Mouse (Mus musculus) G1E (cell line): ENCODE measurements at regions not wholly inside any gene's neighbourhood (a gene's known extent, or its start where the extent isn't known, plus 50 kb on each side); places are given as distances from the start of the nearest gene placed in this dataset.

Source experiments
- ATAC-seq: 2 replicates; pipeline ENCODE4 v1.8.0; 2016; ENCODE audit warnings: mild to moderate bottlenecking; ENCODE audit not compliant: insufficient number of reproducible peaks, poor library complexity, low FRiP score, severe bottlenecking; ENCODE audit errors: extremely low read depth
- DNase-seq: peaks from one replicate; pipeline ENCODE4 v3.0.0; 2012; ENCODE audit warnings: low spot score
- H3K27me3 ChIP-seq: 2 replicates; pipeline ENCODE4 v1.6.1; 2012; ENCODE audit warnings: mild to moderate bottlenecking, low read length, inconsistent platforms; ENCODE audit not compliant: insufficient read depth
- H3K36me3 ChIP-seq: replicated peaks from 2 replicates; pipeline ENCODE3; 2012; ENCODE audit warnings: mild to moderate bottlenecking, inconsistent platforms
- H3K4me1 ChIP-seq: 2 replicates; pipeline ENCODE4 v1.6.1; 2012; ENCODE audit warnings: low read depth, low read length, inconsistent platforms, mixed read lengths; ENCODE audit not compliant: insufficient read depth
- H3K4me3 ChIP-seq: 2 replicates; pipeline ENCODE4 v1.5.1; 2012; ENCODE audit warnings: low read depth, mild to moderate bottlenecking, inconsistent platforms, low read length, moderate library complexity, mixed read lengths
- H3K9me3 ChIP-seq: replicated peaks from 2 replicates; pipeline ENCODE4 v1.6.1; 2012; ENCODE audit warnings: inconsistent platforms
- CTCF ChIP-seq: IDR thresholded peaks from 2 replicates; pipeline ENCODE4 v1.5.1; 2012; ENCODE audit warnings: low read depth, low read length, inconsistent platforms, mixed read lengths
- GATA1 ChIP-seq: IDR thresholded peaks from 2 replicates; pipeline ENCODE4 v1.6.1; 2012; ENCODE audit warnings: borderline replicate concordance, low read length, inconsistent platforms, mixed read lengths
- GATA2 ChIP-seq: IDR thresholded peaks from 2 replicates; pipeline ENCODE4 v1.6.1; 2012; ENCODE audit warnings: low read depth, low read length, inconsistent platforms, borderline replicate concordance
- POLR2AphosphoS5 ChIP-seq: IDR thresholded peaks from 2 replicates; pipeline ENCODE4 v1.6.1; 2012; ENCODE audit warnings: low read depth, low read length, inconsistent platforms; ENCODE audit not compliant: insufficient replicate concordance
- TAL1 ChIP-seq: conservative IDR thresholded peaks from 2 replicates; pipeline ENCODE4 v1.6.1; 2012; ENCODE audit warnings: low read depth, low read length, inconsistent platforms, mixed read lengths

DNA sequence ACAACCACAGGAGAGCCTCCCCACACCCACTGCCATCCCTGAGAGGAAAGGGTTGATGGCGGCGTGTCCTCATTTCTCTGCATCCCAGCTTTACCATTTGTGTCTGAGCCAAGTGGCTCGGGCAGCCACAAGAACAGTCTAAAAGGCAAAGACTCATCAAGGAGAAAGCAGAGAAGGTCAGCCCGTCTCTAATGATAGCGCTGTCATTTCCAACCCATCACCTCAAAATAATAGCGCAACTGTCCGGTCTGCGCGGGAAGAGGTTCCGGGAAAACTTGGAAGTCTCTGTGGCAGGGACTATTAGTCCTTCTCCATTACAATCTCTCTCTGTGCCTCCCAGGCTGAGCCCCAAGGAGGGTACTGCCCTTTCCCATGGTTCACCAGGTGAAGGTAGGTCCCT is 124.5 kb upstream of the Aldh1b1 start:
- Histone ChIP-seq H3K9me3 (no peaks in the 10 kb centered on the region), H3K4me1 (no peaks in the 10 kb centered on the region), H3K36me3 (no peaks in the 10 kb centered on the region), H3K4me3 (no peak overlapping the region), H3K27me3 (no peaks in the 10 kb centered on the region)
- DNase-seq (no peak), ATAC-seq (no peak)
- no peak for TF ChIP-seq TAL1

GRCm38 (mm10) chr4:45673081-45673819 is 125.6 kb upstream of the Aldh1b1 start:
- Histone ChIP-seq H3K4me3 (no peak overlapping the region), H3K36me3 (no peaks in the 10 kb centered on the region), H3K4me1 (no peaks in the 10 kb centered on the region), H3K27me3 (no peaks in the 10 kb centered on the region), H3K9me3 (no peaks in the 10 kb centered on the region)
- TF ChIP-seq GATA2 (no peak), GATA1 (no peak), TAL1 (no peak), CTCF (no peak), POLR2AphosphoS5 (no peak)
- DNase-seq (no peak), ATAC-seq (no peak)

GRCm38 (mm10) chr4:45672262-45673076 is 126.4 kb upstream of the Aldh1b1 start:
- Histone ChIP-seq H3K9me3 (no peaks in the 10 kb centered on the region), H3K4me1 (no peaks in the 10 kb centered on the region), H3K36me3 (no peaks in the 10 kb centered on the region), H3K4me3 (no peak overlapping the region), H3K27me3 (no peaks in the 10 kb centered on the region)
- ATAC-seq (no peak), DNase-seq (no peak)
- TF ChIP-seq GATA1 (no peak), CTCF (no peak)

DNA sequence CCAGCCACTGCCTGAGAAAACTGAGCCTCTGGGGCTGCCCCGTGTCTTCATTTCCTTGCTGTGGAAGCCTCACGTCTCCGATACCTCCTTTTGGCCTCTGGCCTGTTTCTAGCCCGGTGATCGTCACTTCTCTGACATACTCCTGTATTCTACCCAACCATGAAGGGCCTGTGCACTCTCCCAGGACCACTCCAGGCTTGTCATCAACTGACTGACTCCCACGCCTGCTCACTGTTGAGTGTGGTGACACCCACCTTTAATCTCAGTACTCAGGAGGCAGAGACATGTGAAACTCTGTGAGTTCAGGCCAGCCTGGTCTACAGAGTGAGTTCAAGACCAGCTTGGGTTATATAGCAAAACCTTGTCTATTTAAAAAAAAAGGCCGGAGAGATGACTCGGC is 132.1 kb upstream of the Shb start:
- no peak for TF ChIP-seq TAL1
- no peak for TF ChIP-seq POLR2AphosphoS5
- TF ChIP-seq GATA2, result no peak
- Histone ChIP-seq H3K4me1 (no peaks in the 10 kb centered on the region), H3K9me3 (no peaks in the 10 kb centered on the region), H3K4me3 (no peak overlapping the region), H3K36me3 (no peaks in the 10 kb centered on the region), H3K27me3 (no peaks in the 10 kb centered on the region)
- no peak for ATAC-seq
- DNase-seq, result no peak

GRCm38 (mm10) chr4:45657350-45657978 is 125.2 kb upstream of the Shb start:
- TF ChIP-seq GATA2, result no peak
- TF ChIP-seq POLR2AphosphoS5, result no peak
- TF ChIP-seq GATA1, result no peak
- no peak for TF ChIP-seq TAL1
- no peak for TF ChIP-seq CTCF
- H3K9me3 ChIP-seq, result no peaks in the 10 kb centered on the region
- ATAC-seq, result no peak

GRCm38 (mm10) chr4:45655780-45656179 is 123.5 kb upstream of the Shb start:
- DNase-seq (no peak), ATAC-seq (no peak)
- Histone ChIP-seq H3K4me1 (no peaks in the 10 kb centered on the region), H3K36me3 (no peaks in the 10 kb centered on the region), H3K27me3 (no peaks in the 10 kb centered on the region; the same call in none of the 2 replicates), H3K4me3 (no peak overlapping the region), H3K9me3 (no peaks in the 10 kb centered on the region)
- TF ChIP-seq POLR2AphosphoS5 (no peak), GATA2 (no peak), GATA1 (no peak), TAL1 (no peak), CTCF (no peak)

More at GRCm38 (mm10) chr4:45657350-45657978, 125.2 kb upstream of the Shb start:
- no peak for DNase-seq
- Histone ChIP-seq H3K36me3 (no peaks in the 10 kb centered on the region), H3K4me1 (no peaks in the 10 kb centered on the region), H3K4me3 (no peak overlapping the region), H3K27me3 (no peaks in the 10 kb centered on the region; the same call in none of the 2 replicates)
